Mouse (Mus musculus) sigmoid colon, adult 10 weeks (tissue): ENCODE results near the gene Cadm1. TPM values are rescaled to one million over a fixed set of nuclear protein-coding genes. Genes with fewer than 3 reads are reported as not detected.

Experiments
- polyA plus RNA-seq: library from polyadenylated mRNA; stranded (reverse); fragments of 350-450 nt; fragmentation: Illumina TruSeq; extraction: RNeasy Lipid Tissue Mini Kit (QIAGEN cat#74804); gene quantifications from one replicate; pipeline ENCODE4 v1.2.3, GENCODE M21; 2014; ENCODE audit warnings: low read depth, low replicate concordance

The Cadm1 gene
- 12.9 TPM for polyA plus RNA-seq

GRCm38 (mm10) chr9:47529602-47530450 is at the start of gene Cadm1:
Cadm1 (plus strand) TSS chr9:47530173.

